Mouse (Mus musculus) bone marrow, adult 2 months (tissue): ENCODE measurements around the gene Dgkb. TPM values are rescaled to one million over a fixed set of nuclear protein-coding genes. Genes with fewer than 3 reads are reported as not detected.

Source experiments
- H3K27ac ChIP-seq: fragments of 200-500 bp; 2 replicates; pipeline ENCODE4 v1.5.1; 2012; ENCODE audit warnings: low read depth, mild to moderate bottlenecking, control low read depth, inconsistent platforms, low read length; ENCODE audit not compliant: control insufficient read depth, poor library complexity, insufficient read depth
- H3K4me1 ChIP-seq: fragments of 200-500 bp; 2 replicates; pipeline ENCODE4 v1.6.1; 2011; ENCODE audit warnings: low read length; ENCODE audit not compliant: control insufficient read depth, insufficient read depth
- H3K4me3 ChIP-seq: fragments of 200-500 bp; replicated peaks from 2 replicates; pipeline ENCODE3; 2011; ENCODE audit warnings: mild to moderate bottlenecking, low read depth, low read length, control low read depth; ENCODE audit not compliant: control insufficient read depth
- CTCF ChIP-seq: fragments of 200-500 bp; IDR thresholded peaks from 2 replicates; pipeline ENCODE4 v1.5.1; 2011; ENCODE audit warnings: low read length, control low read depth; ENCODE audit not compliant: control insufficient read depth, insufficient read depth
- POLR2A ChIP-seq: fragments of 200-500 bp; IDR thresholded peaks from 2 replicates; pipeline ENCODE4 v1.6.1; 2011; ENCODE audit warnings: low read depth, mild to moderate bottlenecking, control low read depth, low read length, borderline replicate concordance; ENCODE audit not compliant: control insufficient read depth
- WGBS: fragments of 180-500 bp; shearing (Covaris S2); methylation state at CpG from one replicate; pipeline ENCODE4 v1.1.7; 2018; 5-methylcytosine and 5-hydroxymethylcytosine counted together
- polyA plus RNA-seq: library from polyadenylated mRNA; stranded (reverse); fragments of >200 nt; gene quantifications from 2 replicates; pipeline ENCODE4 v1.2.4, GENCODE M21; 2011; ENCODE audit warnings: low replicate concordance; ENCODE audit not compliant: missing spikeins, insufficient read depth, insufficient read length

Gene Dgkb
- polyA plus RNA-seq, 1 experiment, result 0.42 TPM

DNA sequence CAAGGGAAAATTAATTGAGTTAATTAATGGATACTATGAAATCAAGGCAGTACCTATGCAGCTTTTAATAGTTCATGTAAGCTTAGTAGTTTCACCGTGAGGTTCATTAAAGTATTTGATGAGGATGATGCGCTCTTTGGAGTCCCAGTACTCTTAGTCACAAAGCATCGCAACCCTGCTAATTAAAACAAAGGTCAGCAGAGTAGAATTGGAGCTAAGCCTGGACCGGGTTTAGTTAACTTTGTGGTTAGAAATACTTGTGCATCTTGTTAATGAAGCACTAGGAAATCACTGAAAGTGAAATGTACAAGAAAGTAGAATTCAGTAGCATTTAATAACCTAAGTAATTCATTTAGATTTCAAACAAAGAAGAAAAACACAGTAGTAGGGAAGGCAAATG is 544.0 kb downstream of the Dgkb start:
- 78% methylated on average over 4 of the region's 4 CpGs for WGBS
- TF ChIP-seq POLR2A, result no peak
- no peak for TF ChIP-seq CTCF
- Histone ChIP-seq H3K27ac (no peak overlapping the region), H3K4me3 (no peak overlapping the region), H3K4me1 (no peaks in the 10 kb centered on the region)

- no peak for TF ChIP-seq POLR2A
- no peak for TF ChIP-seq CTCF
- no peak overlapping the region for H3K27ac ChIP-seq
- WGBS, result 80% methylated on average over 2 of the region's 2 CpGs
- H3K4me3 ChIP-seq, result no peak overlapping the region
- no peaks in the 10 kb centered on the region for H3K4me1 ChIP-seq
These were observed 554.1 kb downstream of the Dgkb start for GRCm38 (mm10) chr12:38371597-38371996.

DNA sequence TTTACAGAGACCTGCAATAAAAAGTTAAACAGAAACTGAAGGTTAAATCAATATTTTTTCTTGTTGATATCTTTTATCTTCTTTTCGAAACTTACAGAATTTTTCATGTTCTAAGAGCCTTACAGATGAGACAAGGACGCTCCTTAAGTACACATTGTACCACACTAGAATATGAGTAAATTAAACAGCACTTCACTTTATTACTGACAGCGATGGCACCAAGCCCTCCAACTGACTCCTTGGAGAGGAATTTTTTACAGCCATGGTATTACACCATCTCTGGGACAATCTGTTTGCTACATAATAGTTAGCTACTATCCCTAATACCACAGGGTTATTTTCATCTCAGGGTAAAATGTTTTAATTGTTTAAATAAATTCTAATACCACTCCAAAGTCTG is 556.6 kb downstream of the Dgkb start:
- TF ChIP-seq CTCF, result no peak
- TF ChIP-seq POLR2A, result no peak
- no peak overlapping the region for H3K27ac ChIP-seq
- WGBS, result 83% methylated on average over 3 of the region's 3 CpGs
- H3K4me3 ChIP-seq, result no peak overlapping the region
- H3K4me1 ChIP-seq, result no peaks in the 10 kb centered on the region

DNA sequence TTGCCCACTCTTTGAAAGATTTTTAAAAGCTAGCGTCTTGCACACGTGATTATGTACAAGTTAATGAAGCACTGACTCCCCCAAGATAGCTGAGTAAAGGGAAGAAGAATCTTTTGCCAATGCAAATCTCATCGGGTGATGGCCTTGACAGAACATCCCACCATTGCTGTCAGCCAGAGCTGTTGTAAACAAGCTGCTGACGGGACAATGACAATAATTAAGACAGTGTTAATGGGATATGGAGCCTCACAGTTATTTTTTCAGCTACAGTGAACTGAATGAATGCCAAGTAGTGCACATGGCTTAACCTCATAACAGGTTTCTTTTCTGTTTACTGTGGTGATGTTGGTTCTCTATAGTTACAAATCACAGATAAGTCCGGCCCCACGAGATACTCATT is 568.4 kb downstream of the Dgkb start:
- Histone ChIP-seq H3K27ac (no peak overlapping the region), H3K4me3 (no peak overlapping the region), H3K4me1 (no peaks in the 10 kb centered on the region)
- TF ChIP-seq CTCF (no peak), POLR2A (no peak)
- 80% methylated on average over 6 of the region's 6 CpGs for WGBS

GRCm38 (mm10) chr12:38386991-38387390 is 569.5 kb downstream of the Dgkb start:
- 90% methylated on average over 1 of the region's 1 CpGs for WGBS
- Histone ChIP-seq H3K4me3 (no peak overlapping the region), H3K4me1 (no peaks in the 10 kb centered on the region), H3K27ac (no peak overlapping the region)
- no peak for TF ChIP-seq CTCF
- no peak for TF ChIP-seq POLR2A

GRCm38 (mm10) chr12:38387654-38388053 is 570.1 kb downstream of the Dgkb start:
- no peaks in the 10 kb centered on the region for H3K4me1 ChIP-seq
- H3K27ac ChIP-seq, result no peak overlapping the region
- WGBS, result 68% methylated on average over 2 of the region's 2 CpGs
- no peak overlapping the region for H3K4me3 ChIP-seq
- no peak for TF ChIP-seq POLR2A
- TF ChIP-seq CTCF, result no peak

GRCm38 (mm10) chr12:38388243-38388642 is 570.7 kb downstream of the Dgkb start:
- no peak overlapping the region for H3K4me3 ChIP-seq
- no peak for TF ChIP-seq CTCF
- no peak overlapping the region for H3K27ac ChIP-seq
- H3K4me1 ChIP-seq, result no peaks in the 10 kb centered on the region
- 77% methylated on average over 5 of the region's 5 CpGs for WGBS

DNA sequence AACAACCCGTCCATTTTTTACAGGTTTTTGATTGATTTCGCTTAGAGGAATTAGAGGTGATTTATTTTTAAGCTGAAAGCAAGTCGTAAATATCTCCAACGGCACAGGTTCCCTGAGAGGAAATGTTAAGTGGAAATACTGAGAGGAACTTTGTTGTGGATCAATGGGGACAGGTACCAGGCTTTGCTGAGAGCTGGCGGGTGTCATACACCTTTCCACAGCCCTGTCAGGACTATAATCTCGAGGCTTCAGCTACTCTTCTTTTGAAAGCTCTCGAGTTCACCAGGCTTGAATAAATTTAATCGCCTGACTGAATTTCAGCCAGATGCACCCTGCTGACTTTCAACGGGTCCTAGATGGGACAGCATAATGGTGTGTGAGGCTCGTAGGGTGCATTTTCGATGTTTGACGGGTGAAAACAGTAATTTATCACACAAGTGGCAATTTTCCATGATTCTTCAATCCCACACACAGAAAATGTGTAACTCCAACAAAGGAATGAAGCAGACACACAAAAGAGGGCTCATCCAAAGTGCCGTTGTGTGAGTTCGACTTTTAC is 580.3 kb downstream of the Dgkb start:
- TF ChIP-seq CTCF, result no peak
- TF ChIP-seq POLR2A, result no peak
- Histone ChIP-seq H3K27ac (no peak overlapping the region), H3K4me1 (no peaks in the 10 kb centered on the region), H3K4me3 (no peak overlapping the region)
- 71% methylated on average over 14 of the region's 14 CpGs for WGBS

DNA sequence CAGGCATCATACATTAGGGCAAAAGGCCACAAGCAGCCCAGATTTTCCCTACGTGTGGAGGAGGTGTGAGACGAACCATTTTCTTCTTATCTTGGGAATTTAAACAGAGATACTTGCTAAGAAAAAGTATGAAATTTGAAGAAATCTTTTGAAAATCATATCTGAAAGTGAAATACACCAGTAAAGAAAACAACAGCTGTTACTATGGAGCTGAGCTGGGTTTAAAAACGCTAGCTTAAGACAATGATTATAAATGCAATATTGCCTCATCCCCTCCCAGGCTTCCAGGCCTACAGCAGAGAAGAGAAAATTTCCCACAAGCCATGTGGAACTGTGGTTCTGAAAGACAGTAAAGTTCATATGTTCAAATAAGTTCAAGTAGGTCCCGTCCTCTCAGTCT is 582.6 kb downstream of the Dgkb start:
- Histone ChIP-seq H3K4me1 (no peaks in the 10 kb centered on the region), H3K27ac (no peak overlapping the region), H3K4me3 (no peak overlapping the region)
- TF ChIP-seq POLR2A (no peak), CTCF (no peak)
- WGBS, result 72% methylated on average over 4 of the region's 4 CpGs
